Mouse (Mus musculus): ENCODE data around the gene Ndufa11. TPM values are rescaled to one million over a fixed set of nuclear protein-coding genes. Genes with fewer than 3 reads are reported as not detected.
A peak's percentile ranks its signal among the peaks of the same experiment; 100 is the strongest.

Ndufa11 gene
- polyA plus RNA-seq, 1 experiment from 2014 or later: 449 TPM

GRCm38 (mm10) chr17:56758132-56758531, 40.6 kb downstream of the Ndufa11 start:
- no peak for ATAC-seq (ENCODE audit: insufficient read depth)
- Histone ChIP-seq H3K4me3 (ENCODE audit: low read depth, low read length) (no peak overlapping the region), H3K9ac (no peak overlapping the region), H3K4me1 (ENCODE audit: insufficient read depth) (peaks cover 4% of the 10 kb centered on the region; the same call in 1 of the 2 replicates), H3K4me2 (peak overlapping the region; percentile 99), H3K27me3 (ENCODE audit: insufficient read depth, low read length) (peaks cover 47% of the 10 kb centered on the region), H3K9me3 (ENCODE audit: low read depth, low read length) (no peaks in the 10 kb centered on the region), H3K36me3 (ENCODE audit: insufficient read depth) (no peaks in the 10 kb centered on the region), H3K27ac (ENCODE audit: low read depth) (no peak overlapping the region)
- WGBS: 6% methylated on average over 12 of the region's 12 CpGs
- peak; percentile 65 for DNase-seq
- TF ChIP-seq CTCF (IDR thresholded peaks at IDR 0.05; ENCODE audit: low read depth): peak; percentile 62

GRCm38 (mm10) chr17:56759261-56759660, 41.7 kb downstream of the Ndufa11 start:
- peaks cover 36% of the 10 kb centered on the region for H3K27me3 ChIP-seq (ENCODE audit: insufficient read depth, low read length)
- ATAC-seq (ENCODE audit: insufficient read depth) (no peak), DNase-seq (no peak)
- no peak for TF ChIP-seq CTCF (IDR thresholded peaks at IDR 0.05; ENCODE audit: low read depth)
- H3K4me1 ChIP-seq (ENCODE audit: insufficient read depth): peaks cover 4% of the 10 kb centered on the region; the same call in 1 of the 2 replicates
- no peak overlapping the region for H3K9ac ChIP-seq
- WGBS: 35% methylated on average over 7 of the region's 7 CpGs
- no peak overlapping the region for H3K4me3 ChIP-seq (ENCODE audit: low read depth, low read length)
- no peak overlapping the region for H3K27ac ChIP-seq (ENCODE audit: low read depth)
- no peak overlapping the region for H3K4me2 ChIP-seq
- H3K9me3 ChIP-seq (ENCODE audit: low read depth, low read length): no peaks in the 10 kb centered on the region
- H3K36me3 ChIP-seq (ENCODE audit: insufficient read depth): no peaks in the 10 kb centered on the region

- no peak for ATAC-seq (ENCODE audit: insufficient read depth)
- no peak for TF ChIP-seq CTCF (IDR thresholded peaks at IDR 0.05; ENCODE audit: low read depth)
- no peak overlapping the region for H3K9ac ChIP-seq
- H3K9me3 ChIP-seq (ENCODE audit: low read depth, low read length): no peaks in the 10 kb centered on the region
- 71% methylated on average over 3 of the region's 3 CpGs for WGBS
- no peak overlapping the region for H3K4me3 ChIP-seq (ENCODE audit: low read depth, low read length)
- H3K27ac ChIP-seq (ENCODE audit: low read depth): no peak overlapping the region
- H3K4me2 ChIP-seq: peak overlapping the region; percentile 81; the same call in 1 of the 2 replicates
- H3K27me3 ChIP-seq (ENCODE audit: insufficient read depth, low read length): peaks cover 17% of the 10 kb centered on the region
- H3K4me1 ChIP-seq (ENCODE audit: insufficient read depth): peaks cover 7% of the 10 kb centered on the region; the same call in 1 of the 2 replicates
- H3K36me3 ChIP-seq (ENCODE audit: insufficient read depth): no peaks in the 10 kb centered on the region
- no peak for DNase-seq
Observed at GRCm38 (mm10) chr17:56761077-56761476, 43.5 kb downstream of the Ndufa11 start.

GRCm38 (mm10) chr17:56761991-56762410, 44.4 kb downstream of the Ndufa11 start:
- H3K36me3 ChIP-seq (ENCODE audit: insufficient read depth): peaks cover 8% of the 10 kb centered on the region; the same call in 1 of the 2 replicates
- peak overlapping the region; percentile 59 for H3K9ac ChIP-seq
- peak; percentile 22 for ATAC-seq (ENCODE audit: insufficient read depth)
- H3K9me3 ChIP-seq (ENCODE audit: low read depth, low read length): no peaks in the 10 kb centered on the region
- H3K27ac ChIP-seq (ENCODE audit: low read depth): peak overlapping the region; percentile 79
- under 1% methylated on average over 26 of the region's 28 CpGs for WGBS
- DNase-seq: peak; percentile 96
- peaks cover 8% of the 10 kb centered on the region for H3K27me3 ChIP-seq (ENCODE audit: insufficient read depth, low read length)
- peak overlapping the region; percentile 81 for H3K4me2 ChIP-seq
- H3K4me3 ChIP-seq (ENCODE audit: low read depth, low read length): peak overlapping the region; percentile 45
- TF ChIP-seq CTCF (IDR thresholded peaks at IDR 0.05; ENCODE audit: low read depth): no peak
- peaks cover 7% of the 10 kb centered on the region; the same call in 1 of the 2 replicates for H3K4me1 ChIP-seq (ENCODE audit: insufficient read depth)

- peaks cover 7% of the 10 kb centered on the region; the same call in 1 of the 2 replicates for H3K4me1 ChIP-seq (ENCODE audit: insufficient read depth)
- H3K27me3 ChIP-seq (ENCODE audit: insufficient read depth, low read length): no peaks in the 10 kb centered on the region
- DNase-seq: peak; percentile 83
- WGBS: 48% methylated on average over 27 of the region's 27 CpGs
- H3K4me2 ChIP-seq: peak overlapping the region; percentile 81
- no peaks in the 10 kb centered on the region for H3K9me3 ChIP-seq (ENCODE audit: low read depth, low read length)
- H3K36me3 ChIP-seq (ENCODE audit: insufficient read depth): peaks cover 19% of the 10 kb centered on the region
- H3K4me3 ChIP-seq (ENCODE audit: low read depth, low read length): no peak overlapping the region
- no peak overlapping the region for H3K9ac ChIP-seq
- no peak overlapping the region for H3K27ac ChIP-seq (ENCODE audit: low read depth)
- ATAC-seq (ENCODE audit: insufficient read depth): no peak
- peak; percentile 99 for TF ChIP-seq CTCF (IDR thresholded peaks at IDR 0.05; ENCODE audit: low read depth)
Observed at GRCm38 (mm10) chr17:56762769-56763731, 45.5 kb downstream of the Ndufa11 start.

GRCm38 (mm10) chr17:56763741-56764250, 46.2 kb downstream of the Ndufa11 start:
- no peak for DNase-seq
- Histone ChIP-seq H3K27ac (ENCODE audit: low read depth) (no peak overlapping the region), H3K36me3 (ENCODE audit: insufficient read depth) (peaks cover 26% of the 10 kb centered on the region), H3K9ac (no peak overlapping the region), H3K9me3 (ENCODE audit: low read depth, low read length) (no peaks in the 10 kb centered on the region), H3K4me3 (ENCODE audit: low read depth, low read length) (peak overlapping the region; percentile 75), H3K4me2 (peak overlapping the region; percentile 83), H3K27me3 (ENCODE audit: insufficient read depth, low read length) (no peaks in the 10 kb centered on the region), H3K4me1 (ENCODE audit: insufficient read depth) (peaks cover 7% of the 10 kb centered on the region; the same call in 1 of the 2 replicates)
- TF ChIP-seq CTCF (IDR thresholded peaks at IDR 0.05; ENCODE audit: low read depth): no peak
- ATAC-seq (ENCODE audit: insufficient read depth): no peak
- WGBS: 73% methylated on average over 8 of the region's 8 CpGs
